Mouse (Mus musculus) liver, adult (tissue): ENCODE results near the gene Xxylt1.

Experiments
- GATA4 ChIP-seq: IDR thresholded peaks from 2 replicates; pipeline ENCODE4 v1.6.1; 2014; ENCODE audit warnings: mild to moderate bottlenecking, low read length; ENCODE audit not compliant: insufficient replicate concordance

Gene Xxylt1

DNA sequence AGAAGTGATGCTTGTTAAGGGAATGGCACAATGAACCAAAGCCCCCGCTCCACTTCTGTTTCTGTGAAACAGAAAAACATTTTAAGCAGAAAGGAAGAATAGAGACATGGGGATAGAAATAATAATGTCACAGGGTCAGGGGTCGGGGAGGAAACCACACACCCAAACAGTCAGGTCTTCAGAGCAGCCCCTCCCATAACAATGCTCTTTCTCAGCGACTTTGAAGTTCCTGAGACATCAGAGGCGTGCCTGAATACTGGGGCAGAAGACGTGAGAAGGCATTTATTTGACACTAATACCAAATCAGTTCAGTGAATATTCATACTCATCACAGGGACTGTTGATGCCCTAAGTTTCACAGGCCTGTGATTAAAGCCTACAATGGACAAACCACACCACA lies 36.0 kb downstream of the Xxylt1 start:
- no peak for TF ChIP-seq GATA4

DNA sequence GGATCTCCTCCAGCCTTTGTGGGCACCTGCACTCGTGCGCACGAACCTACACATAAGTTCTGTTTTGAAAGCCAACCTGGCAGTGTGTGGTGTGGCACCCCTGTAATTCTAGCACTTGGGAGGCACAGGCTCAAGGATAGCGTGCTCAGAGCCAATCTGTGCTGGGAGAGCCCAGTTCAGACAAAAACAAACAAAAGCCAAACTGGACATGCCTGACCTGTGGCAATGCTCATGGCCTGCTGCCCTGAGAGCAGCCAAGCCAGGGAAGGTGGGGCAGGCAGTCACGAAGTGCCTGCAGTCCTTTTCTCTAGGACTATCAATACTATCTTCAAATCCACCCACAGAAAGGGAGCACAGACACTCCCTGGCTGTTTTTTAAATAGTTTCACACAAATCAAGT lies 38.1 kb downstream of the Xxylt1 start:
- no peak for TF ChIP-seq GATA4

DNA sequence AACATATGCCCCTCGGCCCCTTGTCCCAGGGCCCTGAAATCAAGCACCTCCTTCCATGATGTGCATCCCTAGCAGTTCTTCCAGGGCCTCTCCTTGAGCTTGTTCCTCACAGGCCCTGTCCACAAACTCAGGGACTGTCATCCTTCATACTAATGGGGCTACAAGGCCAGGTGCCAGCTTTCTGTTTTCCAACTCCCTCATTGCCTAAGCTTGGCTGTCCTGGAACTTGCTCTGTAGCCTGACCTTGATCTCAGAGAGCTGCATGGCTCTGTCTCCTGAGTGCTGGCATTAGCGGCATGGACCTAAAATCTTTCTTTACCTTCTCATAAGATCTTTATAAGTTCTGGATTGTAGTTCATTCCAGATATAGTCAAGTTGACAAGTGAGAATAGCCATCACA lies 39.7 kb downstream of the Xxylt1 start:
- TF ChIP-seq GATA4 = no peak

DNA sequence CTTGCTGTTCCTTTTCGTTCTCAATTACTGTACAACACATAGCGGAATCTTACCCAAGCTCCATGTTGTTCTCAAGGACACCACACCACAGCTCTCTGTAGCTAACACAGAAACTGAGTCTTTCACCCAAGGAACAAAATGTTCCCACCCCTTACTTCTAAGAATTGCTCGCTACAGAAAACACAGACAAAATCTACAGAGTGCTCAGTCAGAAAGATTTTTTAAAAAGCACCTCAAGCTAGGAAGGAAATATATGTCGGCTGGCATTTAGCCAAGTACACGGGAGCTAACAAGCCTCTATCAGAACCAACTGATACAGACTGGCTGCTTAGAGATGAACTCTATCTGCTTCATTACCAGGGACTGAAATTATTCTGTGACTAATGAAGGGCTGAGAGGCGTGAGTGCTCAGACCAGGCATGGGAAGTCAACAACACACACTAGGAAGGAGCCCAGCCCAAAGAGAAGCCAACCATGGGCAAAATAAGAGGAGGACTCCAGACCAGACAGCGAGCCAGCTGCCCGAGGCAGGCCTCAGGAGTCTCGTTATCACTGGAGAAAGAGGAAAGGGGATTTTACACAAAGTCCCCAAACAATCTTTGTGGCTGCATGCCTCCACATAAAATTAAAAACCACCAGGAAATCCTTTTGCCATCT lies 41.3 kb downstream of the Xxylt1 start:
- TF ChIP-seq GATA4 = no peak

DNA sequence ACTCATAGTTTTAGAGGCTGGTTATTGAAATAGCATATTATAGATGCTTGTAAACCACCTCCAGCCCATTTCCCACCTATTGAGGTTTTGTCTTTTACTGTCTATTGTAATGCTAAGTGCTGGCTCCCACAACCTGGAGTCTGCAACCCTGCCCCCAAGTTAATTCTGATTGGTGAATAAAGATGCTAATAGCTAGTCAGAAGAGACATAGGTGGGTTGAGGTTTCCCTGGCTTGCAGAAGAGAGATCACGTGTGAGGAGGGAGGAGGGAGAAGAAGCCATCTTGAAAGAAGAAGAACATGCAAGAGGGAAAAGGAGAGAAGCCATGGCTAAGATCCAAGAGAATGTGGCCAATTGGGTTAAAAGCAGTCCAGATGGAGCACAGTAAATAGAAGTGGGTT lies 43.8 kb downstream of the Xxylt1 start:
- TF ChIP-seq GATA4 = no peak

DNA sequence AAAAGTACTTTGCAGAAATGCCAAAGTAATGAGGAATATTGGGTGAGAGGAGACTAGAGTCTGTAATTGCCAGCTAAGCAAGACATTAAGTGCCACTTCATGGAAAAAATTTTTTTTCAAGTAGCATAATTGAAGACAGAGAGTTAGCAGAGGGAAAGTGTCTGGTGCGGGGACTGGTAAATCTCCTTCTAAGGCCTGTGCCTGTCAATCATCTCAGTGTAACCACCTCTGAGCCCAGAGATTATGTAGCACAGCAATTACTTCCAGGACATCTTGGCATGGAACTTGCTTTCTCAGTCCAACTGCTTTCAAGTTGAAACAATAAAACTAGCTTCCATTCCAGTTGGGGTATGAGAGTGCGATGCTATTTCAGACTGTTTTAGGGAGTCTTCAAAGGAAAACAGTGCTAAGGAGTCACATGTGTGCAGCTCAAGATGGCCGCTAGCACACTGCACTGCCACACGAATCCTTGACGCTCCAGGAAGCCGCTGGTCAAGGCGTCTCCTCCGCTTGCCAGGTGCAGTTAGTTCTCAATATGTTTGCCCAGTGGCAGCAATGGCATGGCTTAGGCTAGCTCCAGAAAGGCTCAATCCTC lies 45.5 kb downstream of the Xxylt1 start:
- no peak for TF ChIP-seq GATA4

DNA sequence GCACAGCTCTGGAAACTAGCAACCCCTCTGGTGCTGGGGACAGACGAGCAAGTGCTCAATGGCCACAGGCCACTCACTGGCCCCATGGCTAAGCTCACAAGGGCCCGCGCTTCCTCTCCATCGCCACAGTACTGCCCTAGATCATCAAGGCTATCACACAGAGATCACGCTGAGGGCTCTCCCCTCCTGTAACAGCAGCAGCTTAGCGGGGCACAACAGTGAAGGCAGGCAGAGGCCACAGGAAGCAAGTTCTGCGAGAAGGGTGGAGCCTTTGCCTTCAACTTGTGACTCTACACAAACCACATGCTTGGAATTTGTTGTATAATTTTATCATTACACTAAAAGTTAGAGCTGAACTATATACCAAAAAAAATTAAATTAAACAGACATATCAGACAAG lies 46.0 kb downstream of the Xxylt1 start:
- TF ChIP-seq GATA4 = no peak

DNA sequence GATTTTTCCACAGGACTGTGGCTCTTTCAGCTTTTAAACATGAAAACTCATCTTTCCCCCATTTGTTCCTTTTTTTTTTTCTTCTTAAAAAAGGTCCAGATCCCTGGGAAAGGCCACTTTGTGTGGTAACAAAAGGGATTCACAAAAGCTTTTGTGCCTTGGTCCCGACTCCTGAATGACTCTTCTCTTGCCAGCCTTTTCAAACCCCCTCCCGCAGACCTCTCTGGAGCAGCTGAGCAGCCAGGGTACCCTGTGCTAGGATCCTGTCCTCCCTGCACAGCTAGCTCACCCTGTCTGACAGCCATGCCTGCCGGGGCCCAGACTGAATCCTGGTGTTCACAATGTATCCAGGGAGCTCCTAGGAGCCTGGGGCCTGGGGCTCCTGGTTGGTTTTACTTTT lies 47.2 kb downstream of the Xxylt1 start:
- TF ChIP-seq GATA4 = no peak

DNA sequence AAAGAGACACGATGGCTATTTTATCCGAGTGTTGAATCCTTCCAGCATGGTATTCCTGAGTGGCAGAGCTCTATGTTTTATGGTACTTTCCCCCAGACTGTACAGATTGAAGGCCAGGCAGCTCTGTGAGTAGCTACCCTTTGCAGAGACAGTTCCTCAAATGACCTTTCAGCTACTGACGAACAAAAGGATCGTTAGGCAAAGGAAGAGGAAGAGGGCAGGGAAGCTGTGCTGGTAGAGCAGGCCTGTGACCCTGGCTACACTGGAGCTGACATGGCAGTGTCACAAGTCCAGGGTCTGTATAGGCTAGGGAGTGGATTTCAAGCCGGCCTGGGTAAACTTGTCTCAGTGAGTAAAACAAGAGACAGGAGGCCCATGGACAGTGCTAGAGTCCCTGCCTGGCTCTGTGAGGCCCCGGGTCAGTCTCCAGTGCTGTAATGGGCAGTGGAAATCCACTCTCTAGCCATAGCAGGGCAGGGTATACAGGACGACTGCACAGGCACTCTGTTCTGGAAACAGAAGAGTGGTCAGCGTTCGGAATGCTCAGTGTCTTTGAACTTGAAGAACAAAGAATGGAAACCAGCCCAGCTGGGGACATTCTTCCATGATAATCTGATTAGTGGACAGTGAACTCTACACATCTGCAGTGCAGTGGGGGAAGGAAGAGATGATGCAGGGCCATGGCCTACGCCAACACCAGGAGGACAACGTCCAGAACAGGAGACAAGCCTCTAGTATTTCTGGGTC lies 51.3 kb downstream of the Xxylt1 start:
- peak; percentile 10; the same call in 1 of the 2 replicates for TF ChIP-seq GATA4

DNA sequence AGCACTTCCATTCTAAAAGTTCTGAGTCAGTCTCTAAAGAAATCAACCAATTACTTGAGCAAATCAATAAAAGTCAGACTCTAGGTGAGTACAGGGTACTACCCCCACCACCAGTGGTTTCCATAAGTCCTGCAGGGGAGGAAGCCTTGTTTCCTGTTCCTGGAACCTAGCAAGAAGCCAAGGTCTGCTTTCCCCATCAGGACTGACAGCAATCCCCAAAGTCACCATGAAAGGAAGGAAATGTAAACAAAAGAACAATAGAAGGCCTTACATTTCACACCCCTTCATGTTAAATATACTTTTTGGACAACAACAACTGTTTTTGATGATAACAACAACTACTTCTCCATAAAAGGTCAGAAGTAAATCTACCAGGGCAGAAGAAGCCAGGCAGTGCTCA lies 53.6 kb downstream of the Xxylt1 start:
- no peak for TF ChIP-seq GATA4

DNA sequence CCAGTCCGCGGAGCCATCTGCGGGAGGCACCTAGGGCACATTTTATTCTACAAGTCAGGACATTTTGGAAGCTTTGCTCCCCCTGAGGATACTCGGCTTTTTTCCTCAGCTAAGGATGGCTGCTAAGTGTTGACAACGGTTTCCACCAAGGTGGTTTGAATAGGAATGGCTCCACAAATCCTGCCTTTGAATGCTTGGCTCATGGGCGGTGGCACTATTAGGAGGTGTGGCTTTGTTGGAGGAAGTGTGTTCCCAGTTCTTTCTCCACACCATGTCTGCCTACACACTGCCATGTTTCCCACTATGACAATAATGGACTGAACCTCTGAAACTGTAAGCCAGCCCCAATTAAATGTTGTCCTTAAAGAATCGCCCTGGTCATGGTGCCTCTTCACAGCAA lies 55.7 kb downstream of the Xxylt1 start:
- no peak for TF ChIP-seq GATA4

DNA sequence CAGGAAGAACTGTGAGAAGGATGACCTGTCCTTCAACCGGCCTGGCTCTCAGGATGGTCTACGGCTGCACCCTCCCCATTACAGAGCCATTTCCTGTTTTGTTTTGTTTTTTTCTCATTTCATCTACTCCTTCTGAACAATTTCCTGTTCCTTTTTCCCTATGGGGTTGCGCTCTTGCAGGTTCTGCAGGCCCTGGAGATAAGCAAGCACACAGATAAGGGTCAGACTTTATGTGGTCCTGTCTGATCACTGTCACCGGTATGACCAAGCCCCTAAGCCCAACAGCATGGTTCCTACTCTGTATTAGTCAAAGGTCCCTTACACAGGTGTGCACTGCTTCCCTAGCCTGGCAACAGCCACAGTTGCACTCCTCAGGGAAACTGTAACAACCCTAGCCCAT lies 56.2 kb downstream of the Xxylt1 start:
- TF ChIP-seq GATA4 = no peak

DNA sequence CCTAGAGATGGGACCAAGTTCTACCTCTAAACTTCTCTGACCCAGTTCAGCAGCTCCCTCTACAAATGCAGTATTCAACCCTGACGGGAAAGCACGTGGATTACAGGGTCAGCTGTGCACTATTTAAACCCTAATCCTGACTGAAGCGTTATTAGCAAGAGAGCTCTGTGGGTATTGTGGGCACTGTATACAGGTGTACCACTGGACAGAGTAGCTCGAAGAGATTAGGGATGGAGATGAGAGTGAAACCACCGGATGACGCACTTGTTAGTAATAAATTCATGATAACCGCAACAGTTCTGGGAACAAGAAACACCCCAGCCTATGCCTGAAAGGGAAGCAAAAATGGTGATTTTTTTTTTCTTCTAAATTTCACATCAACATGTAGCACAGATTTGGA lies 57.0 kb downstream of the Xxylt1 start:
- TF ChIP-seq GATA4 = no peak

DNA sequence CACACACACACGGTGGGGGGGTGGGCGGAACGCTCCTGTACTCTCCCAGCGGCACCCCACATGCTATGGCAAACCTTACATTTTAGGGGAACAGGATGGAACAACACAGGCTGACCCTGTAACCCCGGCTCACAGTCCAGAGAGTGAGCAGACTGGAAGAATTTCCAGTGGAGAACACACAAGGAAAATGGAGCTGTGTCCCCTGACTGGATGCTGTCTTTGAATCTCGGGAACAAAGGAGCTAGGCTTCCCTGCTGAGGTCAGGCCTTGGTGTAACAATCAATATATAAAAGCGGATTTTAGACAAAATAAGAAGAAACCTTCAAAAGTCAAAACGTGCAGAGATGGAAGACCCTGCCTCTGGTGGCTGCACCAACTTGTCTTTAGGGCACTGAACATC lies 57.4 kb downstream of the Xxylt1 start:
- TF ChIP-seq GATA4 = no peak

DNA sequence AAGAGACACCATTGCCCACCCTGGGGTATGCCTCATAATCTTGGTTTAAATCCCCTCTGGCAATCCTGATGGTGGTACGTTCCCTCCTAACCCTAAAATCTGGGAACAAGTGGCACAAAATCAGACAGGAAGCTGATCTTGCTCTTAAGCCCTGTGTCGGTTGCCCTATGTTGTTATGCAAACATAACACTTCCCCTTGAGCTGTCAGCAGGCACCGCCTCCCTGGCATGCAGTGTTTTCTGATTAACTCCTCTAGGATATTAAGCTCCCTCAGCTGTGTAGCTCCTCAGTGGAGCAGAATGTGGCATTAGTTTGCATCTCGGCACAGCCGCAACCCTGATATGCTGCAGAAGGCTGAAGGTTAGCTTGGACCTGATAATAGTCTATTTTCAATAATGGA lies 58.9 kb downstream of the Xxylt1 start:
- TF ChIP-seq GATA4 = no peak

DNA sequence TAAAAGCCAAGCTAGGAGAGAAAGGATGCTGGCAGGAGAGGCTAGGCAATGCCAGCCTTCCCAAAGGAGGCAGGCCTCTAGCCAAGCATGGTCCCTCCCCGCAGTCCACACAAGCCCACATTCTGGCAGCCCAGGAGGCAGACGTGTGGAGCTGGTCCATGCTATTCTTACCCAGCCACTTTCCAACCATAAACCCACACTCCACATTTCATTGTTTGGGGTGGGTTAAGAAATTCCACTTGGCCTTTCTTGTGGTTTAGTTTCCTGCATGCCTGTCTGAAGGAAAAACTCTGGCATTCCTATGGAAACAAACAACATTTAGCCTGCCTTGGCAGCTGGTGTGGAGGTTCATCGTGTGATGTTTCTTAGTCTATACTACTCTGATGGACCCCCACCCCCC lies 61.7 kb downstream of the Xxylt1 start:
- no peak for TF ChIP-seq GATA4
